Mouse (Mus musculus): ENCODE results near the gene Entpd1. TPM values are rescaled to one million over a fixed set of nuclear protein-coding genes. Genes with fewer than 3 reads are reported as not detected.

The Entpd1 gene
- polyA plus RNA-seq, 1 experiment from 2014 or later = 9.8 TPM

- Histone ChIP-seq H3K9me3 (no peaks in the 10 kb centered on the region), H3K27me3 (no peaks in the 10 kb centered on the region), H3K9ac (replicated peaks) (no peak overlapping the region), H3K4me1 (no peaks in the 10 kb centered on the region), H3K36me3 (no peaks in the 10 kb centered on the region), H3K4me2 (replicated peaks) (no peak overlapping the region), H3K4me3 (no peak overlapping the region), H3K27ac (replicated peaks) (no peak overlapping the region)
- 58% methylated on average over 7 of the region's 7 CpGs for WGBS
- ATAC-seq (ENCODE audit: low FRiP score, low read depth) = no peak
These were observed 157.2 kb downstream of the Entpd1 start for GRCm38 (mm10) chr19:40769341-40769770.

GRCm38 (mm10) chr19:40788004-40788714, 176.0 kb downstream of the Entpd1 start:
- H3K9ac ChIP-seq (replicated peaks) = no peak overlapping the region
- no peaks in the 10 kb centered on the region for H3K27me3 ChIP-seq
- H3K9me3 ChIP-seq = no peaks in the 10 kb centered on the region
- no peak overlapping the region for H3K4me2 ChIP-seq (replicated peaks)
- H3K27ac ChIP-seq (replicated peaks) = no peak overlapping the region
- WGBS = 76% methylated on average over 15 of the region's 15 CpGs
- H3K4me3 ChIP-seq = no peak overlapping the region
- no peaks in the 10 kb centered on the region for H3K4me1 ChIP-seq
- H3K36me3 ChIP-seq = no peaks in the 10 kb centered on the region
- ATAC-seq (ENCODE audit: low FRiP score, low read depth) = no peak

GRCm38 (mm10) chr19:40788715-40789084, 176.5 kb downstream of the Entpd1 start:
- H3K27ac ChIP-seq (replicated peaks) = no peak overlapping the region
- no peaks in the 10 kb centered on the region for H3K27me3 ChIP-seq
- no peaks in the 10 kb centered on the region for H3K36me3 ChIP-seq
- no peak overlapping the region for H3K4me3 ChIP-seq
- H3K4me2 ChIP-seq (replicated peaks) = no peak overlapping the region
- no peaks in the 10 kb centered on the region for H3K4me1 ChIP-seq
- WGBS = 81% methylated on average over 2 of the region's 2 CpGs
- H3K9ac ChIP-seq (replicated peaks) = no peak overlapping the region
- no peak for ATAC-seq (ENCODE audit: low FRiP score, low read depth)
- H3K9me3 ChIP-seq = no peaks in the 10 kb centered on the region

Other genes with a start within 250 kb of the Entpd1 start
- gene Sorbs1, start 98.6 kb upstream of the Entpd1 start, polyA plus RNA-seq (2016; fragmentation: Nextera tagmentation; extraction: Ambion mirVana) = 62.1 and 79.4 TPM in 2 replicates
- gene Aldh18a1, start 23.9 kb upstream of the Entpd1 start, polyA plus RNA-seq (2016; fragmentation: Nextera tagmentation; extraction: Ambion mirVana) = 96.0 and 100 TPM in 2 replicates
- gene Tctn3, start 133 bp upstream of the Entpd1 start, polyA plus RNA-seq (2016; fragmentation: Nextera tagmentation; extraction: Ambion mirVana) = 14.4 and 14.7 TPM in 2 replicates
- gene Cc2d2b, start 136.4 kb downstream of the Entpd1 start, polyA plus RNA-seq (2016; fragmentation: Nextera tagmentation; extraction: Ambion mirVana) = 0.05 and 0.30 TPM in 2 replicates
- gene Ccnj, start 218.9 kb downstream of the Entpd1 start, polyA plus RNA-seq (2016; fragmentation: Nextera tagmentation; extraction: Ambion mirVana) = 36.6 and 39.5 TPM in 2 replicates